8 mouse cellular contexts compared by ENCODE assay signal in genomic region chr16:31592014-31592871, GRCm38 (mm10).
DNase-seq lines count a peak whose midpoint lies in the region; ATAC-seq and TF ChIP-seq lines count a peak whose summit lies in the region.

No protein-coding gene starts in this region.

- 8% methylated on average over 7 of the region's 7 CpGs for WGBS in forebrain, embryonic 11.5 days
- 19% methylated on average over 7 of the region's 7 CpGs for WGBS in liver, postnatal 0 days (ENCODE audit: insufficient replicate concordance)

- TF ChIP-seq EP300 in liver, postnatal 0 days (IDR thresholded peaks at IDR 0.05; ENCODE audit: low read depth): no peak

- H3K79me3 ChIP-seq in C2C12 (ENCODE audit: low read depth): no peaks in the 10 kb centered on the region

- no peak overlapping the region for H3K4me3 ChIP-seq in C2C12 (ENCODE audit: insufficient read depth, poor library complexity, severe bottlenecking)
- no peak overlapping the region for H3K4me3 ChIP-seq in forebrain, embryonic 11.5 days (ENCODE audit: low read depth, low read length)
- no peak overlapping the region for H3K4me3 ChIP-seq in liver, postnatal 0 days (ENCODE audit: low read depth, low read length)

- no peak overlapping the region for H3ac ChIP-seq in C2C12 (ENCODE audit: control insufficient read depth, insufficient read length, low read depth)

- H3K4me1 ChIP-seq in forebrain, embryonic 11.5 days (replicated peaks; ENCODE audit: control insufficient read depth, insufficient read depth, low read length): peaks cover 24% of the 10 kb centered on the region
- peaks cover 7% of the 10 kb centered on the region for H3K4me1 ChIP-seq in liver, postnatal 0 days (ENCODE audit: insufficient read depth)

- ATAC-seq in forebrain, embryonic 11.5 days (replicated peaks; ENCODE audit: low FRiP score): peak; percentile 96
- ATAC-seq in liver, postnatal 0 days: peak; percentile 53; the same call in 1 of the 2 replicates

- DNase-seq in cerebellum, adult 11 months: peak; percentile 49
- peak; percentile 89 for DNase-seq in forebrain, embryonic 11.5 days (ENCODE audit: low spot score)
- peak; percentile 57 to 64 for DNase-seq in heart, postnatal 14 days
- peak; percentile 72 for DNase-seq in layer of hippocampus, adult 11-12 months (ENCODE audit: low spot score)
- DNase-seq in liver, postnatal 0 days: peak; percentile 66
- DNase-seq in ovary, adult 18-20 months (ENCODE audit: low spot score): peak; percentile 36
- peak; percentile 43 for DNase-seq in urinary bladder, adult 2 months (ENCODE audit: low spot score)

- no peak for TF ChIP-seq CTCF in C2C12 (IDR thresholded peaks at IDR 0.05; ENCODE audit: control insufficient read depth, insufficient read depth, insufficient read length)
- no peak for TF ChIP-seq CTCF in liver, postnatal 0 days (IDR thresholded peaks at IDR 0.05; ENCODE audit: low read depth)

- no peaks in the 10 kb centered on the region for H3K79me2 ChIP-seq in C2C12 (ENCODE audit: control insufficient read depth, insufficient read depth)

- H3K4me2 ChIP-seq in forebrain, embryonic 11.5 days (ENCODE audit: low read depth, low read length, severe bottlenecking): peak overlapping the region; percentile 15; the same call in 1 of the 2 replicates
- H3K4me2 ChIP-seq in liver, postnatal 0 days (ENCODE audit: low read depth, low read length): peak overlapping the region; percentile 33

- intact Hi-C loops in heart, postnatal 14 days (cut with DNase I): no loop called here

- H3K27ac ChIP-seq in forebrain, embryonic 11.5 days (ENCODE audit: low read depth, low read length): peak overlapping the region; percentile 89
- no peak overlapping the region for H3K27ac ChIP-seq in liver, postnatal 0 days (ENCODE audit: low read depth)

- H3K9ac ChIP-seq in forebrain, embryonic 11.5 days (ENCODE audit: low read length): peak overlapping the region; percentile 45
- no peak overlapping the region for H3K9ac ChIP-seq in liver, postnatal 0 days (replicated peaks)

- H3K36me3 ChIP-seq in C2C12 (ENCODE audit: control insufficient read depth, insufficient read depth): no peaks in the 10 kb centered on the region
- H3K36me3 ChIP-seq in forebrain, embryonic 11.5 days (ENCODE audit: control insufficient read depth, insufficient read depth, low read length): no peaks in the 10 kb centered on the region
- H3K36me3 ChIP-seq in liver, postnatal 0 days (replicated peaks; ENCODE audit: insufficient read depth, low read length): no peaks in the 10 kb centered on the region

- no peaks in the 10 kb centered on the region for H3K27me3 ChIP-seq in C2C12 (ENCODE audit: control insufficient read depth, insufficient read depth, insufficient read length)
- H3K27me3 ChIP-seq in forebrain, embryonic 11.5 days (ENCODE audit: control insufficient read depth, insufficient read depth, low read length): no peaks in the 10 kb centered on the region
- H3K27me3 ChIP-seq in liver, postnatal 0 days (ENCODE audit: insufficient read depth, low read length): no peaks in the 10 kb centered on the region

- H3K9me3 ChIP-seq in forebrain, embryonic 11.5 days (ENCODE audit: control insufficient read depth, low read length): no peaks in the 10 kb centered on the region
- H3K9me3 ChIP-seq in liver, postnatal 0 days (ENCODE audit: low read length): no peaks in the 10 kb centered on the region

TF ChIP-seq in C2C12, 6 proteins besides CTCF, POLR2A, EP300 and RAD21:
- TF ChIP-seq MYOG (IDR thresholded peaks at IDR 0.05; ENCODE audit: control insufficient read depth, extremely low read depth, insufficient read length) (no peak), CEBPB (IDR thresholded peaks at IDR 0.05; ENCODE audit: low read depth) (peak; percentile 0)

Comparison
In these comparisons a context has a peak if more than half of its experiments do, and no peak if none do; other contexts are left out.
1. DNase-seq: peak in every context shown above with its lines; median percentile 89 in forebrain, embryonic 11.5 days; 72 in layer of hippocampus, adult 11-12 months; 66 in liver, postnatal 0 days; 60 in heart, postnatal 14 days; 49 in cerebellum, adult 11 months; 43 in urinary bladder, adult 2 months; 36 in ovary, adult 18-20 months.